Mouse (Mus musculus) CD4-positive, CD25-positive, alpha-beta regulatory T cell, adult 9 weeks (primary cell): ENCODE measurements around the gene Rxfp4. TPM values are rescaled to one million over a fixed set of nuclear protein-coding genes. Genes with fewer than 3 reads are reported as not detected.

Experiments used
- polyA plus RNA-seq: library from polyadenylated mRNA; unstranded; fragments of 100-300 nt; shearing (Covaris generic); gene quantifications from one replicate; pipeline ENCODE4 v1.2.1, GENCODE M21; 2017

Gene Rxfp4
- polyA plus RNA-seq = not detected

DNA sequence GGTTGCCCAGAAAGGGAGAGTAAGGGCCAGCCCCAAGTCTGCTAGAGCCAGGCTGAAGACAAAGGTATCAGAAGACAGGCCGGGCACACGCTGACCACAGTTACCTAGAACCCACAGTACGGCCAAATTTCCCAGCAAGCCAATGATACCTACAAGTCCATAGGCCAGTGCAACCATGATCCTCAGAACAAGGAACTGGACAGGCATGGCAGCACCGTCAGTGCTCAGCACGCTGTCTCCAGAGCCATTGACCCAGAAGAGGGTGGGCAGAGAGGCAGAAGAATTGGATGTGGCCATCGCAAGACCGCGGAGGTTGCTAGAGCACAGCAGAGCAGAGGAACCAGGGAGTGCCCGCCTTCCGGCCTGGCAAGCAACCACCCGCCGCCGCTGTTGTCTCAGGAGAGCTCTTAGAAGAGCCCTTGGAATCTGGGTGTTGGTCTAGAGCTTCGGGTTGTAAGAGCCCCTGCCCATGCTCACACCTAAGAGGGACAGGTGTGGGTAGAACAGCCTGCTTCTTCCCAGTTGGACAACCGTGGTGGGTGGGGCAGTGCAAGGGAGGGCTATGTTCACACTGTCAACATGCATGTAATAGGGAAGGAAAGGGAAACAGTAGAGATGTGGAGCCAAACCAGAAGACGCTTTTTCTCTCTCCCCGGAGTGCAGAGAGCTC is at the start of gene Rxfp4:
TSS of gene Rxfp4 (minus strand) at position 297 of the 670 bp plus-strand sequence.

GRCm38 (mm10) chr3:88684980-88685941 is 32.3 kb upstream of the Rxfp4 start, which contains the start of gene Khdc4:
Gene Khdc4 (plus strand): TSS chr3:88685803.

DNA sequence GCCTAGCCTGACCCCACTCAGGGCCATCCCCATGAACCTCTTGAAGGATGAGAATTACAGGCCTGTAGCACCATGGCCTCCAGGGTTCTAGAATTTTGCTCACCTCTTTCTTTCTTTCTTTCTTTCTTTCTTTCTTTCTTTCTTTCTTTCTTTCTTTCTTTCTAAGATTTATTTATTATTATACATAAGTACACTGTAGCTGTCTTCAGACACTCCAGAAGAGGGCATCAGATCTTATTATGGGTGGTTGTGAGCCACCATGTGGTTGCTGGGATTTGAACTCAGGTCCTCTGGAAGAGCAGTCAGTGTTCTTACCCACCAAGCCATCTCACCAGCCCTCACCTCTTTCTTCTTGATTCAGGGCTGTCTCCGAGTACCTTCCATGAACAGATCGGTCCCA is 47.3 kb downstream of the Rxfp4 start, which contains the start of gene Arhgef2:
TSS of gene Arhgef2 (plus strand) at position 301 of the 400 bp plus-strand sequence.

Other genes with a start within 250 kb of the Rxfp4 start
- gene Pmf1, start 242.8 kb downstream of the Rxfp4 start, polyA plus RNA-seq = 44.0 TPM
- 25.6 TPM for gene Slc25a44, start 228.0 kb downstream of the Rxfp4 start, polyA plus RNA-seq
- 80.1 TPM for gene Sema4a, start 192.0 kb downstream of the Rxfp4 start, polyA plus RNA-seq
- gene Lmna, start 143.2 kb downstream of the Rxfp4 start, polyA plus RNA-seq = 9.1 TPM
- gene Mex3a, start 120.7 kb downstream of the Rxfp4 start, polyA plus RNA-seq = 0.32 TPM
- not detected for gene Rab25, start 104.8 kb downstream of the Rxfp4 start, polyA plus RNA-seq
- gene Lamtor2, start 100.1 kb downstream of the Rxfp4 start, polyA plus RNA-seq = 227 TPM
- gene Ubqln4, start 99.4 kb downstream of the Rxfp4 start, polyA plus RNA-seq = 52.5 TPM
- gene Ssr2, start 77.3 kb downstream of the Rxfp4 start, polyA plus RNA-seq = 146 TPM
- 139 TPM for gene Arhgef2, start 47.2 kb downstream of the Rxfp4 start, polyA plus RNA-seq
- gene Khdc4, start 32.7 kb upstream of the Rxfp4 start, polyA plus RNA-seq = 51.5 TPM
- 63.2 TPM for gene Rit1, start 63.7 kb upstream of the Rxfp4 start, polyA plus RNA-seq
- 76.8 TPM for gene Syt11, start 122.0 kb upstream of the Rxfp4 start, polyA plus RNA-seq
- gene Gon4l, start 182.1 kb upstream of the Rxfp4 start, polyA plus RNA-seq = 39.9 TPM